8 mouse cellular contexts compared by ENCODE assay signal in genomic region chr13:49178839-49179585, GRCm38 (mm10). TPM values are rescaled to one million over a fixed set of nuclear protein-coding genes. Genes with fewer than 3 reads are reported as not detected.
DNase-seq lines count a peak whose midpoint lies in the region; ATAC-seq and TF ChIP-seq lines count a peak whose summit lies in the region.

No protein-coding gene starts in this region.

- no peak for TF ChIP-seq POLR2A in thymus, adult 2 months (IDR thresholded peaks at IDR 0.05; ENCODE audit: control insufficient read depth, extremely low read depth, insufficient read depth, low read length, poor library complexity)

- H3K27ac ChIP-seq in kidney, embryonic 15.5 days: no peak overlapping the region
- H3K27ac ChIP-seq in embryonic facial prominence, embryonic 15.5 days (replicated peaks): peak overlapping the region; percentile 65
- H3K27ac ChIP-seq in heart, embryonic 12.5 days (ENCODE audit: poor library complexity, severe bottlenecking): peak overlapping the region; percentile 58
- H3K27ac ChIP-seq in lung, embryonic 16.5 days (ENCODE audit: low read length): peak overlapping the region; percentile 63
- H3K27ac ChIP-seq in stomach, embryonic 14.5 days (ENCODE audit: low read length): no peak overlapping the region
- no peak overlapping the region for H3K27ac ChIP-seq in thymus, adult 2 months (ENCODE audit: control insufficient read depth, insufficient read depth, low read length)

- no peak overlapping the region for H3K4me2 ChIP-seq in kidney, embryonic 15.5 days
- no peak overlapping the region for H3K4me2 ChIP-seq in embryonic facial prominence, embryonic 15.5 days (replicated peaks)
- H3K4me2 ChIP-seq in heart, embryonic 12.5 days: no peak overlapping the region
- no peak overlapping the region for H3K4me2 ChIP-seq in lung, embryonic 16.5 days (ENCODE audit: low read depth, low read length)
- H3K4me2 ChIP-seq in stomach, embryonic 14.5 days (replicated peaks; ENCODE audit: low read depth, low read length): no peak overlapping the region

- H3K36me3 ChIP-seq in kidney, embryonic 15.5 days: no peaks in the 10 kb centered on the region
- no peaks in the 10 kb centered on the region for H3K36me3 ChIP-seq in embryonic facial prominence, embryonic 15.5 days
- no peaks in the 10 kb centered on the region for H3K36me3 ChIP-seq in heart, embryonic 12.5 days
- H3K36me3 ChIP-seq in lung, embryonic 16.5 days (ENCODE audit: control insufficient read depth, insufficient read depth, low read length): no peaks in the 10 kb centered on the region
- no peaks in the 10 kb centered on the region for H3K36me3 ChIP-seq in stomach, embryonic 14.5 days (ENCODE audit: control insufficient read depth, insufficient read depth, low read length)
- no peaks in the 10 kb centered on the region for H3K36me3 ChIP-seq in thymus, adult 2 months (ENCODE audit: control insufficient read depth, insufficient read depth, low read length)

- H3K27me3 ChIP-seq in kidney, embryonic 15.5 days: 0 out of 2 replicates have a peak, but pooled peaks cover 4% of the 10 kb centered on the region
- no peaks in the 10 kb centered on the region for H3K27me3 ChIP-seq in embryonic facial prominence, embryonic 15.5 days
- peaks cover 5% of the 10 kb centered on the region; the same call in 1 of the 2 replicates for H3K27me3 ChIP-seq in heart, embryonic 12.5 days (replicated peaks)
- H3K27me3 ChIP-seq in lung, embryonic 16.5 days (ENCODE audit: control insufficient read depth, insufficient read depth, low read depth, low read length): no peaks in the 10 kb centered on the region
- no peaks in the 10 kb centered on the region for H3K27me3 ChIP-seq in stomach, embryonic 14.5 days (ENCODE audit: control insufficient read depth, insufficient read depth, low read length)
- H3K27me3 ChIP-seq in thymus, adult 2 months (ENCODE audit: control insufficient read depth, insufficient read depth, low read length): no peaks in the 10 kb centered on the region

- H3K9ac ChIP-seq in kidney, embryonic 15.5 days: no peak overlapping the region
- no peak overlapping the region for H3K9ac ChIP-seq in embryonic facial prominence, embryonic 15.5 days
- no peak overlapping the region for H3K9ac ChIP-seq in heart, embryonic 12.5 days
- H3K9ac ChIP-seq in lung, embryonic 16.5 days (ENCODE audit: low read length): peak overlapping the region; percentile 28
- no peak overlapping the region for H3K9ac ChIP-seq in stomach, embryonic 14.5 days (replicated peaks; ENCODE audit: low read depth, low read length)

- DNase-seq in kidney, adult 9 months: peak; percentile 34
- DNase-seq in kidney, postnatal 4 days: peak; percentile 47 to 70
- no peak for DNase-seq in thymus, adult 2 months

- WGBS in kidney, embryonic 15.5 days: 67% methylated on average over 19 of the region's 19 CpGs
- 45% methylated on average over 19 of the region's 19 CpGs for WGBS in embryonic facial prominence, embryonic 15.5 days
- 66% methylated on average over 19 of the region's 19 CpGs for WGBS in heart, embryonic 12.5 days
- 53% methylated on average over 19 of the region's 19 CpGs for WGBS in lung, embryonic 16.5 days
- WGBS in stomach, embryonic 14.5 days: 67% methylated on average over 19 of the region's 19 CpGs
- WGBS in thymus, adult 2 months: 82% methylated on average over 19 of the region's 19 CpGs

- no peak overlapping the region for H3K4me3 ChIP-seq in kidney, embryonic 15.5 days (replicated peaks)
- no peak overlapping the region for H3K4me3 ChIP-seq in embryonic facial prominence, embryonic 15.5 days (replicated peaks)
- no peak overlapping the region for H3K4me3 ChIP-seq in heart, embryonic 12.5 days
- no peak overlapping the region for H3K4me3 ChIP-seq in lung, embryonic 16.5 days (ENCODE audit: low read length)
- no peak overlapping the region for H3K4me3 ChIP-seq in stomach, embryonic 14.5 days (ENCODE audit: low read depth, low read length)
- H3K4me3 ChIP-seq in thymus, adult 2 months (ENCODE audit: control insufficient read depth, insufficient read depth, low read length): no peak overlapping the region

- H3K4me1 ChIP-seq in kidney, embryonic 15.5 days: 0 out of 2 replicates have a peak, but pooled peaks cover 7% of the 10 kb centered on the region
- peaks cover 10% of the 10 kb centered on the region; the same call in 1 of the 2 replicates for H3K4me1 ChIP-seq in embryonic facial prominence, embryonic 15.5 days
- H3K4me1 ChIP-seq in heart, embryonic 12.5 days (replicated peaks): peaks cover 39% of the 10 kb centered on the region
- H3K4me1 ChIP-seq in lung, embryonic 16.5 days (replicated peaks; ENCODE audit: control insufficient read depth, insufficient read depth, low read length): peaks cover 8% of the 10 kb centered on the region
- 0 out of 2 replicates have a peak, but pooled peaks cover 5% of the 10 kb centered on the region for H3K4me1 ChIP-seq in stomach, embryonic 14.5 days (ENCODE audit: control insufficient read depth, insufficient read depth, low read length)
- H3K4me1 ChIP-seq in thymus, adult 2 months (replicated peaks; ENCODE audit: control insufficient read depth, insufficient read depth, low read length): no peaks in the 10 kb centered on the region

- no peaks in the 10 kb centered on the region for H3K9me3 ChIP-seq in kidney, embryonic 15.5 days (replicated peaks)
- H3K9me3 ChIP-seq in embryonic facial prominence, embryonic 15.5 days (replicated peaks): no peaks in the 10 kb centered on the region
- no peaks in the 10 kb centered on the region for H3K9me3 ChIP-seq in heart, embryonic 12.5 days (replicated peaks)
- H3K9me3 ChIP-seq in lung, embryonic 16.5 days (ENCODE audit: control insufficient read depth, low read length): no peaks in the 10 kb centered on the region
- no peaks in the 10 kb centered on the region for H3K9me3 ChIP-seq in stomach, embryonic 14.5 days (ENCODE audit: control insufficient read depth, low read depth, low read length)

- ATAC-seq in kidney, embryonic 15.5 days (replicated peaks; ENCODE audit: low FRiP score): no peak
- peak; percentile 71 for ATAC-seq in embryonic facial prominence, embryonic 15.5 days (ENCODE audit: insufficient number of reproducible peaks, low FRiP score, low TSS enrichment, low read depth)
- peak; percentile 48; the same call in 1 of the 2 replicates for ATAC-seq in heart, embryonic 12.5 days (ENCODE audit: insufficient number of reproducible peaks, low FRiP score)
- ATAC-seq in lung, embryonic 16.5 days (ENCODE audit: low read depth): peak; percentile 84
- ATAC-seq in stomach, embryonic 14.5 days (ENCODE audit: insufficient number of reproducible peaks, insufficient read depth, low FRiP score, low read depth): peak; percentile 30; the same call in 1 of the 2 replicates

- no peak for TF ChIP-seq CTCF in thymus, adult 2 months (IDR thresholded peaks at IDR 0.05; ENCODE audit: borderline replicate concordance, control insufficient read depth, extremely low read depth, insufficient read depth, low read length, poor library complexity)

RNA-seq across cellular contexts. Expression of gene Ninj1, which starts 8.3 kb away (rescaled TPM):
- 57.5 and 59.8 TPM in 2 replicates for polyA plus RNA-seq in kidney, embryonic 15.5 days (2015; fragmentation: Nextera tagmentation; extraction: Ambion mirVana)
- 61.1 and 62.7 TPM in 2 replicates for polyA plus RNA-seq in embryonic facial prominence, embryonic 15.5 days (2015; fragmentation: Nextera tagmentation; extraction: Ambion mirVana)
- polyA plus RNA-seq in heart, embryonic 12.5 days (2016; fragmentation: Nextera tagmentation; extraction: Ambion mirVana): 51.0 and 55.8 TPM in 2 replicates
- 46.8 and 47.5 TPM in 2 replicates for polyA plus RNA-seq in lung, embryonic 16.5 days (2015; fragmentation: Nextera tagmentation; extraction: Ambion mirVana)
- 48.8 and 54.5 TPM in 2 replicates for polyA plus RNA-seq in stomach, embryonic 14.5 days (2014; fragmentation: Nextera tagmentation; extraction: Ambion mirVana)
- polyA plus RNA-seq in thymus, adult 2 months (2012; rRNA removed): 98.1 and 113 TPM in 2 replicates

RNA-seq across cellular contexts. Expression of gene Wnk2, which starts 31.2 kb away (rescaled TPM):
- 1.2 and 1.4 TPM in 2 replicates for polyA plus RNA-seq in kidney, embryonic 15.5 days (2015; fragmentation: Nextera tagmentation; extraction: Ambion mirVana)
- 2.6 and 3.1 TPM in 2 replicates for polyA plus RNA-seq in embryonic facial prominence, embryonic 15.5 days (2015; fragmentation: Nextera tagmentation; extraction: Ambion mirVana)
- 0.89 and 1.4 TPM in 2 replicates for polyA plus RNA-seq in heart, embryonic 12.5 days (2016; fragmentation: Nextera tagmentation; extraction: Ambion mirVana)
- 0.85 and 0.98 TPM in 2 replicates for polyA plus RNA-seq in lung, embryonic 16.5 days (2015; fragmentation: Nextera tagmentation; extraction: Ambion mirVana)
- 4.2 and 4.4 TPM in 2 replicates for polyA plus RNA-seq in stomach, embryonic 14.5 days (2014; fragmentation: Nextera tagmentation; extraction: Ambion mirVana)
- polyA plus RNA-seq in thymus, adult 2 months (2012; rRNA removed): 2.3 and 3.9 TPM in 2 replicates

RNA-seq across cellular contexts. Expression of gene Card19, which starts 36.8 kb away (rescaled TPM):
- 45.7 and 47.2 TPM in 2 replicates for polyA plus RNA-seq in kidney, embryonic 15.5 days (2015; fragmentation: Nextera tagmentation; extraction: Ambion mirVana)
- polyA plus RNA-seq in embryonic facial prominence, embryonic 15.5 days (2015; fragmentation: Nextera tagmentation; extraction: Ambion mirVana): 69.4 and 82.2 TPM in 2 replicates
- 76.4 and 81.2 TPM in 2 replicates for polyA plus RNA-seq in heart, embryonic 12.5 days (2016; fragmentation: Nextera tagmentation; extraction: Ambion mirVana)
- 48.7 and 57.1 TPM in 2 replicates for polyA plus RNA-seq in lung, embryonic 16.5 days (2015; fragmentation: Nextera tagmentation; extraction: Ambion mirVana)
- 48.5 and 57.0 TPM in 2 replicates for polyA plus RNA-seq in stomach, embryonic 14.5 days (2014; fragmentation: Nextera tagmentation; extraction: Ambion mirVana)
- polyA plus RNA-seq in thymus, adult 2 months (2012; rRNA removed): 79.1 and 86.2 TPM in 2 replicates

Comparison
In these comparisons a context has a peak if more than half of its experiments do, and no peak if none do; other contexts are left out.
1. H3K27ac ChIP-seq: peak in embryonic facial prominence, embryonic 15.5 days (single experiment), heart, embryonic 12.5 days (single experiment) and lung, embryonic 16.5 days (single experiment); none in kidney, embryonic 15.5 days (single experiment), stomach, embryonic 14.5 days (single experiment) and thymus, adult 2 months (single experiment).